Mouse (Mus musculus) hindbrain, postnatal 0 days (tissue): ENCODE data around the gene Zfp182. TPM values are rescaled to one million over a fixed set of nuclear protein-coding genes. Genes with fewer than 3 reads are reported as not detected.
A peak's percentile ranks its signal among the peaks of the same experiment; 100 is the strongest.

Source experiments
- ATAC-seq: fragments of 200-750 bp; cut with Nextera tagmentation; 2 replicates; pipeline ENCODE4 v1.8.0; 2017; ENCODE audit warnings: mild to moderate bottlenecking, moderate TSS enrichment, moderate library complexity
- DNase-seq: peaks from one replicate; pipeline ENCODE4 v3.0.0-alpha.2; 2015; ENCODE audit warnings: low spot score
- H3K27ac ChIP-seq: fragments of 300-500 bp; sonication (generic); 2 replicates; pipeline ENCODE4 v1.5.1; 2014; ENCODE audit warnings: mild to moderate bottlenecking
- H3K27me3 ChIP-seq: fragments of 300-500 bp; sonication (generic); 2 replicates; pipeline ENCODE4 v1.6.1; 2014; ENCODE audit warnings: low read length, mixed read lengths; ENCODE audit not compliant: insufficient read depth
- H3K36me3 ChIP-seq: fragments of 300-500 bp; sonication (generic); 2 replicates; pipeline ENCODE4 v1.6.1; 2014; ENCODE audit warnings: low read length, mixed read lengths; ENCODE audit not compliant: insufficient read depth
- H3K4me1 ChIP-seq: fragments of 300-500 bp; sonication (generic); 2 replicates; pipeline ENCODE4 v1.6.1; 2014; ENCODE audit warnings: antibody characterized with exemption, low read length, mixed read lengths; ENCODE audit not compliant: insufficient read depth
- H3K4me2 ChIP-seq: fragments of 300-500 bp; sonication (generic); 2 replicates; pipeline ENCODE4 v1.6.1; 2014; ENCODE audit warnings: low read depth, mild to moderate bottlenecking, low read length, moderate library complexity, mixed read lengths
- H3K4me3 ChIP-seq: fragments of 300-500 bp; sonication (generic); 2 replicates; pipeline ENCODE4 v1.5.1; 2014; ENCODE audit warnings: low read length
- H3K9ac ChIP-seq: fragments of 300-500 bp; sonication (generic); replicated peaks from 2 replicates; pipeline ENCODE4 v1.6.1; 2014; ENCODE audit warnings: mild to moderate bottlenecking, low read length, moderate library complexity, mixed read lengths
- H3K9me3 ChIP-seq: fragments of 300-500 bp; sonication (generic); 2 replicates; pipeline ENCODE4 v1.6.1; 2016; ENCODE audit warnings: low read length, mixed read lengths
- CTCF ChIP-seq: IDR thresholded peaks from 2 replicates; pipeline ENCODE4 v1.5.1; 2016; ENCODE audit warnings: antibody characterized with exemption, control low read depth, low read depth
- WGBS: fragments of 180-500 bp; shearing (Covaris S2); extraction: QIAGEN DNeasy Blood & Tissue Kit; methylation state at CpG from one replicate; pipeline ENCODE4 v1.1.7; 2014; 5-methylcytosine and 5-hydroxymethylcytosine counted together
- polyA plus RNA-seq: library from polyadenylated mRNA; unstranded; fragments of >200 nt; fragmentation: Nextera tagmentation; extraction: Ambion mirVana; gene quantifications from 2 replicates; pipeline ENCODE4 v1.2.1, GENCODE M21; 2015
- total RNA-seq: library from RNA; depleted of rRNA; stranded (reverse); fragments of >200 nt; gene quantifications from 2 replicates; pipeline ENCODE4 v1.2.3, GENCODE M21; 2014; rRNA removed

Zfp182 gene
- total and polyA plus RNA-seq, 2 experiments from 2014 or later = 3.8 to 9.5 TPM

- Histone ChIP-seq H3K4me2 (peak overlapping the region; percentile 54), H3K4me1 (no peaks in the 10 kb centered on the region), H3K4me3 (peak overlapping the region; percentile 49), H3K36me3 (no peaks in the 10 kb centered on the region), H3K27ac (peak overlapping the region; percentile 54; the same call in 1 of the 2 replicates), H3K9me3 (no peaks in the 10 kb centered on the region), H3K27me3 (no peaks in the 10 kb centered on the region), H3K9ac (peak overlapping the region; percentile 47)
- 40% methylated on average over 9 of the region's 9 CpGs for WGBS
- DNase-seq (peak; percentile 1), ATAC-seq (peak; percentile 62)
- peak; percentile 9; the same call in 1 of the 2 replicates for TF ChIP-seq CTCF
Observed at GRCm38 (mm10) chrX:21061460-21061859, 656 bp downstream of the Zfp182 start.

DNA sequence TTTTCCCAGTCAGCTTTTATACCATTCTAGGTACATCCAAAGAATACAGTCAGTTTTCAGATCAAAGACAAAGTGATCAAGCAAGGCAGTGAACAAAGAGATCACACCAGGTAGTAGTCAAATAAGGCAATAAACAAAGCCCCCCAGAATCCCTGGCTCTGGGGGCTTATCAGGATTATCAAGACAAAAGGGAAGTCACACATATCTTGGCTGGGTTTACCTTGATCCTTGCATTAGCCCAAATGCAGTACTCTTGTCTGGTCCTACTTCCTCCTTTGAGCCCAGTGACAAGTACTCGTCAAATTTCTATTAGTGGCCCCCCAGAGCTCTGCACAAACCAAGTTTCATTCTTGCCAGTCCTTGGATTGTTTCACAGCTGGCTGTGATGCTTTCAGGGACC is 81.2 kb downstream of the Zfp182 start:
- Histone ChIP-seq H3K4me2 (no peak overlapping the region), H3K27me3 (no peaks in the 10 kb centered on the region), H3K9ac (no peak overlapping the region), H3K4me1 (no peaks in the 10 kb centered on the region), H3K9me3 (no peaks in the 10 kb centered on the region), H3K27ac (no peak overlapping the region), H3K4me3 (no peak overlapping the region), H3K36me3 (no peaks in the 10 kb centered on the region)
- ATAC-seq (no peak), DNase-seq (no peak)
- 68% methylated on average over 1 of the region's 1 CpGs for WGBS
- TF ChIP-seq CTCF = no peak

Other genes starting within 250 kb of the Zfp182 start
- 3.8 and 5.7 TPM in 2 replicates for gene Timp1, start 192.2 kb downstream of the Zfp182 start, total RNA-seq
- 5.4 and 6.3 TPM in 2 replicates for gene Timp1, start 192.2 kb downstream of the Zfp182 start, polyA plus RNA-seq
- 65.4 and 75.9 TPM in 2 replicates for gene Syn1, start 141.3 kb downstream of the Zfp182 start, total RNA-seq
- 70.5 and 88.8 TPM in 2 replicates for gene Syn1, start 141.3 kb downstream of the Zfp182 start, polyA plus RNA-seq
- gene Cfp, start 130.8 kb downstream of the Zfp182 start, total RNA-seq = 5.4 and 10.2 TPM in 2 replicates
- 2.9 and 3.8 TPM in 2 replicates for gene Cfp, start 130.8 kb downstream of the Zfp182 start, polyA plus RNA-seq
- gene Elk1, start 111.7 kb downstream of the Zfp182 start, total RNA-seq = 30.5 and 31.1 TPM in 2 replicates
- gene Elk1, start 111.7 kb downstream of the Zfp182 start, polyA plus RNA-seq = 13.7 and 14.5 TPM in 2 replicates
- 9.7 and 12.0 TPM in 2 replicates for gene Uxt, start 100.3 kb downstream of the Zfp182 start, total RNA-seq
- gene Uxt, start 100.3 kb downstream of the Zfp182 start, polyA plus RNA-seq = 32.2 and 33.2 TPM in 2 replicates
- not detected in 2 replicates for gene Spaca5, start 6.1 kb upstream of the Zfp182 start, total RNA-seq
- gene Spaca5, start 6.1 kb upstream of the Zfp182 start, polyA plus RNA-seq = 0.24 TPM in 1 of 2 replicates, not detected in the other
- gene Zfp300, start 27.2 kb upstream of the Zfp182 start, total RNA-seq = 3.8 and 4.5 TPM in 2 replicates
- gene Zfp300, start 27.2 kb upstream of the Zfp182 start, polyA plus RNA-seq = 2.9 and 3.3 TPM in 2 replicates
- gene Ssxa1, start 53.5 kb upstream of the Zfp182 start, total RNA-seq = not detected in 2 replicates
- not detected in 2 replicates for gene Ssxa1, start 53.5 kb upstream of the Zfp182 start, polyA plus RNA-seq
- not detected in 2 replicates for gene Gm21876, start 113.3 kb upstream of the Zfp182 start, total RNA-seq
- not detected in 2 replicates for gene Gm21876, start 113.3 kb upstream of the Zfp182 start, polyA plus RNA-seq